In genomic region chr11:43174359-43175116, GRCm38 (mm10) we compare ENCODE assay signal across 22 mouse cellular contexts. TPM values are rescaled to one million over a fixed set of nuclear protein-coding genes. Genes with fewer than 3 reads are reported as not detected.
DNase-seq lines count a peak whose midpoint lies in the region; ATAC-seq and TF ChIP-seq lines count a peak whose summit lies in the region.
"Had no signal": no experiment of that assay in that cellular context is flagged by ENCODE, and none has a peak within 500 bp of the region (broad histone marks: within the 10 kb centered on the region; RNA-seq: fewer than 3 reads in every experiment).

No protein-coding gene starts in this region.

- H3K4me2 ChIP-seq in myocyte (ENCODE audit: low read depth): peak overlapping the region; percentile 54
- H3K4me2 ChIP-seq in forebrain, embryonic 15.5 days (replicated peaks): no peak overlapping the region
- H3K4me2 ChIP-seq: hindbrain, embryonic 12.5 days; limb, embryonic 13.5 days; neural tube, embryonic 15.5 days had no signal

- DNase-seq in heart, adult 11 months: peak; percentile 77
- no peak for DNase-seq in heart, postnatal 25 days (ENCODE audit: low spot score)
- DNase-seq in left cerebral cortex, postnatal 36 days (ENCODE audit: low spot score in 2 of 2): no peak
- no peak for DNase-seq in ovary, postnatal 36 days (ENCODE audit: low spot score)
- no peak for DNase-seq in lung, postnatal 25 days (ENCODE audit: low spot score)
- DNase-seq: cerebellum, postnatal 25 days; forebrain, postnatal 0 days; kidney, adult 8-10 months; kidney, postnatal 36 days; right cerebral cortex, postnatal 4 days; thymus, postnatal 14 days had no signal

- H3K4me1 ChIP-seq in forebrain, embryonic 15.5 days: no peaks in the 10 kb centered on the region
- H3K4me1 ChIP-seq: hindbrain, embryonic 12.5 days; limb, embryonic 13.5 days; neural tube, embryonic 15.5 days had no signal

- no peaks in the 10 kb centered on the region for H3K9me3 ChIP-seq in forebrain, embryonic 15.5 days
- H3K9me3 ChIP-seq: hindbrain, embryonic 12.5 days; limb, embryonic 13.5 days; neural tube, embryonic 15.5 days had no signal

- 85% methylated on average over 6 of the region's 6 CpGs for WGBS in forebrain, embryonic 15.5 days

- no peak overlapping the region for H3ac ChIP-seq in myocyte (ENCODE audit: control insufficient read depth, insufficient read length)

- no peak for TF ChIP-seq POLR2A in myocyte (IDR thresholded peaks at IDR 0.05; ENCODE audit: insufficient read length, low read depth)

- H3K36me3 ChIP-seq in myocyte (ENCODE audit: control insufficient read depth, insufficient read depth): no peaks in the 10 kb centered on the region
- no peaks in the 10 kb centered on the region for H3K36me3 ChIP-seq in forebrain, embryonic 15.5 days
- H3K36me3 ChIP-seq: hindbrain, embryonic 12.5 days; limb, embryonic 13.5 days; neural tube, embryonic 15.5 days had no signal

- no peaks in the 10 kb centered on the region for H3K27me3 ChIP-seq in myocyte (ENCODE audit: control insufficient read depth, insufficient read depth, insufficient read length)
- H3K27me3 ChIP-seq in forebrain, embryonic 15.5 days: no peaks in the 10 kb centered on the region
- H3K27me3 ChIP-seq: hindbrain, embryonic 12.5 days; limb, embryonic 13.5 days; neural tube, embryonic 15.5 days had no signal

- no peak overlapping the region for H3K9ac ChIP-seq in forebrain, embryonic 15.5 days (replicated peaks)
- H3K9ac ChIP-seq: forebrain, postnatal 0 days; hindbrain, embryonic 12.5 days; limb, embryonic 13.5 days; liver, embryonic 14.5 days; neural tube, embryonic 15.5 days had no signal

- no peaks in the 10 kb centered on the region for H3K79me2 ChIP-seq in myocyte (ENCODE audit: control insufficient read depth, insufficient read depth)

- ATAC-seq in hematopoietic stem cell, adult 5-6 weeks (replicated peaks in 1 of 2; ENCODE audit: insufficient read depth in 1 of 2, low FRiP score in 2 of 2, low TSS enrichment in 1 of 2, low read depth in 1 of 2, poor library complexity in 2 of 2, severe bottlenecking in 2 of 2): peak; percentile 36 to 46; a peak in 3 of 4 replicates
- ATAC-seq in forebrain, embryonic 15.5 days (replicated peaks): no peak
- ATAC-seq: forebrain, postnatal 0 days had no signal

- H3K27ac ChIP-seq in forebrain, embryonic 15.5 days (replicated peaks): no peak overlapping the region
- H3K27ac ChIP-seq: hindbrain, embryonic 12.5 days; limb, embryonic 13.5 days; liver, embryonic 14.5 days; neural tube, embryonic 15.5 days had no signal

- intact Hi-C loops in heart, postnatal 25 days (cut with DNase I): no loop called here
- intact Hi-C loops in left cerebral cortex, postnatal 36 days (cut with DNase I): no loop called here

- no peak overlapping the region for H3K4me3 ChIP-seq in myocyte
- no peak overlapping the region for H3K4me3 ChIP-seq in forebrain, embryonic 15.5 days
- H3K4me3 ChIP-seq: erythroblast, embryonic 14.5 days; hindbrain, embryonic 12.5 days; limb, embryonic 13.5 days; neural tube, embryonic 15.5 days had no signal

TF ChIP-seq in myocyte, 11 proteins besides CTCF, POLR2A, EP300 and RAD21:
- TF ChIP-seq TCF3 (IDR thresholded peaks at IDR 0.05; ENCODE audit: insufficient read length, low read depth) (no peak), TCF12 (IDR thresholded peaks at IDR 0.05; ENCODE audit: insufficient read depth, poor library complexity, severe bottlenecking) (no peak), MAX (IDR thresholded peaks at IDR 0.05; ENCODE audit: low read depth) (no peak), REST (IDR thresholded peaks at IDR 0.05; ENCODE audit: insufficient read depth, insufficient read length) (no peak), E2F4 (IDR thresholded peaks at IDR 0.05; ENCODE audit: insufficient read depth) (no peak), POLR2AphosphoS2 (IDR thresholded peaks at IDR 0.05; ENCODE audit: insufficient read length, low read depth) (no peak)
TF ChIP-seq in myocyte: peak in this region for 0.

RNA-seq across cellular contexts. Expression of gene Atp10b, which starts 24.9 kb away (rescaled TPM):
- not detected for total RNA-seq in heart, postnatal 25 days (2021)
- not detected in 2 replicates for total RNA-seq in hematopoietic stem cell, adult 5-6 weeks (2017)
- 0.02 TPM for polyA plus RNA-seq in myocyte (2012; fragmentation: generic; extraction: Trizol)
- total RNA-seq in left cerebral cortex, postnatal 36 days (2021): 1 to 10 TPM in 1 of 2 experiments, under 1 TPM in 1; 0.66 to 1.2 TPM
- 0.13 and 0.23 TPM in 2 replicates for polyA plus RNA-seq in forebrain, embryonic 15.5 days (2015; fragmentation: Nextera tagmentation; extraction: Ambion mirVana)
- total RNA-seq: ES-E14; gastrocnemius, adult 18-20 months; monocyte, adult 5-6 weeks had no signal
- polyA plus RNA-seq: liver, embryonic 14.5 days had no signal
